Mouse (Mus musculus): ENCODE measurements around the gene Phf20.

The Phf20 gene

DNA sequence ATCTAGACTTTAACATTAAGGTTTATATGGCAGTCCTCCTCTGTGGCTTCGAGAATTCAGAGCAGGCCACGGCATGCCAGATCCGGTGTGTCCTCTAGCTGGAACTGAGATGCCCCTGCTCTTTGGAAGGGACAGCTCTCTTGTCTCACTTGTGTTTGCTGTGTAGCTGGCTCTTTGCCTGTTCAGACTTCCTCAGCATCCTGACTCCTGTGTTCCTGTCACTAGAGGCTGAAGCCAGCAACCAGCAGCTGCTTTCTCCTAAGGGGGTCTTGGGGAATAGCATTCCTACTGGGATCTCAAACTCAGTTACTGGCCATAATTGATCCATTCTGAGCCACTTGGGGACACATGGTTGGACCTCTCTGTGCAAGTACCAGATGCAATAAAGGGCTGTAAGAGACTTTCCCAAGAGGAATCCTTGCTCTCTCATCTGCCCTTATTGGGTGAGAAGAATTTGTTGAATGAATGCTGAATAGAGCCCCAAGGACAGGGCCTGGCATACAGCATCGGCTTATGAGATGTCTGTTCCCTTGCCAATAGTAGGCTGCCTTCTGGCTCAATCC, 153.1 kb downstream of the Phf20 start:
- in situ Hi-C loops (cut with MboI; ENCODE audit: low pct_unique_long_range_greater_than_20kb in 1 of 2, low sequenced_read_pairs in 2 of 2, unreplicated experiment in 1 of 2) = no loop called here

GRCm38 (mm10) chr2:156351243-156351642, 155.0 kb downstream of the Phf20 start:
- in situ Hi-C loops (cut with MboI; ENCODE audit: low pct_unique_long_range_greater_than_20kb in 1 of 2, low sequenced_read_pairs in 2 of 2, unreplicated experiment in 1 of 2) = no loop called here

DNA sequence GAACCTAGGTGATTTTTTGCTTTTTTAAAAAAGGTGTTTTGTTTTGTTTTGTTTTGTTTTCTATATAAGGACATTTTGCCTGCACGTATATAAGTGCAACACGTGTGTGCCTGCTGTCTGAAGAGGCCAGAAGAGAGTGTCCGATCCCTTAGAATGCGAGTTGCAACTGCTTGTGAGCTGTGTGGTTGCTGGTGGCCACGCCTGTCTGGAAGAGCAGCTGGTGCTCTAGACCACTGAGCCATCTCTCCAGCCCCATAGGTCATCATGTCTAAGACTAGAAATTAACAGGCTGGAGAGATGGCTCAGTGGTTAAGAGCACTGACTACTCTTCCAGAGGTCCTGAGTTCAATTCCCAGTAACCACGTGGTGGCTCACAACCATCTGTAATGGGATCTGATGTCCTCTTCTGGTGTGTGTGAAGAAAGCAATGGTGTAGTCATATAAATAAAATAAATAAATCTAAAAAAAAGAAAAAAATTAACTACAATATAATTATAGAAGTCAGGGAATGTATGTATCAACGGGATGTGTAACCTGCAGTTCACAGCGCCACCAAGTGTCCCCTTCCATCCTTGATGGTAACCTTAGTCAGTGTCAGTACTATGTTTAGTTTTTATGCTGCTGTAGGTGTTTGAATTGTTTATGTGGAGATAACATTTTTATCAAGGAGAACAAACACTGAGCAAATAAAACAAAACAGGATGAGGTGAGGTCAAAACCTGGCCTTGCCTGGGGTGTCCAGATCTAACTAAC, 156.3 kb downstream of the Phf20 start:
- in situ Hi-C loops (cut with MboI; ENCODE audit: low pct_unique_long_range_greater_than_20kb in 1 of 2, low sequenced_read_pairs in 2 of 2, unreplicated experiment in 1 of 2) = no loop called here

DNA sequence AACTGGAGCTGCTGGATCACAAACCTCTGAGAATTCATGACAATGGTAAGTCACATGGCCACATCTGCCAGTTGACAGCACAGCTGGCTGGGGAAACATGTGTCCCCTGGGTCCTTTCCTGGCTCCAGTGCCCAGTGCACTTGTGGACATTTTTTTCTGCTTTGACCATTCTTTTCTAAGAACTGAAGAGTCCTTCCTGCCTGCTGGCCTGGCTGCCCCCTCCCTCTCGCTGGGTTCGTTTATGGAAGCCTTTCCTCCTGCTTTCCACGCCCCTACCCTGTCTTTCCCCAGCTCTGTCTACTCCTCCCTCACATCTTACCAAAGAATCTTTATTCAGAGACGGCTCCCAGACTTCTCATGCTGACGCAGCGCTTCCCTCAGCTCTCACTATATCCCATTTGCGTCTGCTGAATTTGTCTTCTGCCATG, 157.0 kb downstream of the Phf20 start:
- in situ Hi-C loops (cut with MboI; ENCODE audit: low pct_unique_long_range_greater_than_20kb in 1 of 2, low sequenced_read_pairs in 2 of 2, unreplicated experiment in 1 of 2) = no loop called here

DNA sequence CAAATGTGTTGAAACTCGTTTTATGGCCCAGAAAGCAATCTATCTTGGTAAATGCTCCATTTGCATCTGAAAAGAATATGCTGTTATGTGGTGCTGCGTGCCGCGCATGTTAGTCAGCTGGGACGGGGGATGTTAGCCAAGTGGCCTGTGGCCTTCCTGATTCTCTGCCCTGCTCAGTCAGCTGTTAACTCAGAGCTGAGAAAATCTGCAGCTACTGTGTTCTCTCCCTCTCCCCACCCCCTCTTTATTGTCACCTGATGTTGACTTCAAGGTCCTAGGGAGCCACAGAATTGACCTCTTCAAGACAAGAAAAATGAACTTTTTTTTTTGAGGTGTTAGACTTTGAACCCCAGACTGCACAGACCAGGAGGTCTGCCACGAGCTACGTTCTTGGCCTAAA, 159.8 kb downstream of the Phf20 start:
- in situ Hi-C loops (cut with MboI; ENCODE audit: low pct_unique_long_range_greater_than_20kb in 1 of 2, low sequenced_read_pairs in 2 of 2, unreplicated experiment in 1 of 2) = no loop called here
